Mouse (Mus musculus) c-Kit-positive CD71-positive TER-119-positive erythroid progenitor cells, embryonic 14.5 days (primary cell): ENCODE results near the gene Tor4a.

Experiments
- DNase-seq: peaks from one replicate; pipeline ENCODE4 v3.0.0-alpha.2; 2013; ENCODE audit warnings: low spot score

Gene Tor4a

DNA sequence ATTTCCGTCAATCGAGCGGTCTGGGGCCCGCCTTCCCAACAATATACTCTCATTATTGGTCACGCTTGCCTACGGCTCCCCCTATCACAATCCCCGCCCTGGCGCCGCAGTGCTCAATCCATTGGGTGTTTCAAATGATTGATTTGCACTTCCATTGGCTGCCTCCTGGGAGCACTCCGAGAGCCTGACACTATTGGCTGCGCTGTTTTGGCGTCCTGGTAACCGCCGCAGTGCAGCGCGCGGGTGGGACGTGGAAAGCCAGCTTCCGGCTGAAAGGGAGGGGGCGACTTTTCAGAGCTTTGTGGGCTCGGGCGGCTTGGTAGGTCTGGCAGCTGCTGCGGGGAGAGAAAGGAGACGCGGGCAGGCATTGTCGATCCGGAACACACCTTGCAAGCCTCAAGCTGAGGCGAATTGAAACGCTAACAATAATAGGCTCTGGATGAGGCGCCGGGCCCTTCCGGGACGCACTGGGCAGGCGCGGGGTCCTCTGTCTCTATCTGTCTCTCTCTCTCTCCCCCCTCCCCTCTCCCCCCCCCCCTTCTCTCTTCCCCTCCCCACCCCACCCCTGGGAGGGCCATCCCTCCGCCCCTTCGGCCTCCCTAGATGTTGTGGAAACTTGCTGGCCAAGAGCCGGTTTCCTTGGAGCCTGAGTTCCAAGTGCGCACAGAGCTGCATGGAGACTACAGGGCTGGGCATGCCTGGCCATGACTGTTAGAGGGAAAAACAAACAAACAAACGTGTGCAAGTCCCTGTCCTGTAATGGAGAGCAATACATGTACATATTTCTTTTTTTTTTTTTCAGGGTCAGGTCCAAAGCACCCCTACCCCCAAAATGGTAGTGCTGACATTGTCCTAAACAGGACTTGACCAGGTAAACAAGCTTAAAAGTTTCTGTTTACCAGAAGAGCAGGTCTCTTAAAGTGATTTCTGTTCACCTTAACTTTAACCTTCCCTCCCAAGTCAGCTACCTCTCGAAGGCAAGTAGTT lies 28.4 kb upstream of the Tor4a start:
- DNase-seq = no peak

DNA sequence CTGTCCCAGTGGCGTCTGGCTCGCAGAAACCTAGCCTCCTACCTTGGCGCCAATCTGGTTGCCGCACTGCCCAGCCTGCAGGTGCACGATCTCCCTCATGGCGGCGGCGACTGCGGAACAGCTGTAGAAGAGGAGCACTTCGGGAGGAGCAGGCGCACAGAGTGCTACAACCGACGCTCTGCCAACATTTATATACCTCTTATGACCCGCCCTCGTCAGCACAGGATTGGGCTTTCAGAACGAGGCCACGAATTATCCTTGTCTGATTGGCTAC lies 27.7 kb upstream of the Tor4a start, which contains the start of gene Tubb4b:
Gene Tubb4b, minus strand, starts transcription at position 211 of the 274 bp plus-strand sequence.
- peak; percentile 99 for DNase-seq

DNA sequence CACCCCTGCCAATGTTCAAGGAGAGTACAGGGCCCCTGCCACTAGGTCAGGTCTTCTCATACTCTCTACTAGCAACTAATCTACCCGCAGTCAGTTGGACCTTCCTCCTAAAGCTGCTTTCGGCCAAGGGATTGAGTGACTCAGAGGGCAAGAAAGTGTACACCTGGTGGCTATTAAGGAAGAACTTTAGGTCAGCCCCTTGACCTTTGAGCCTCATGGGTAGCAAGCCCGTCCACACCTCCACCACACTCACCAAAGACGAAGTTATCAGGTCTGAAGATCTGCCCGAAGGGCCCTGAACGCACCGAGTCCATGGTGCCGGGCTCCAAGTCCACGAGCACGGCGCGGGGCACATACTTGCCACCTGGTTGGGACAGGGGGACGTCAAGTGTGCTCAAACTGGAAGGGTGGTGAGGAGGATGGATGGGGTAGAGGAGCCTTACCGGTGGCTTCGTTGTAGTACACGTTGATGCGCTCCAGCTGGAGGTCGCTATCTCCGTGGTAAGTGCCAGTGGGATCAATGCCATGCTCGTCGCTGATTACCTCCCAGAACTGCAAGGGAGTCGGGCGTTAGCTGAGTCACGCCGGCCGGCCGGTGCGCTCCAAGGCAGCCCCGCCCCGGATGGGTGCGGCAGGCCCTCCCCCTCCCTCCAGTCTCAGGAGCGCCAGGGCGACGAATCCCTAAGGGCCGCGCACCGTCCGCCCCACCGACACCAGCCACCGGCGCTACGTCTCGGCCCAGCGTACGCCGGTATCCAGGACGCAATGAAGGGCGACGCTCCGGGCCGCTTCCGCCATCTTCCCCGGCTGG lies 27.2 kb upstream of the Tor4a start:
- peak; percentile 91 for DNase-seq

DNA sequence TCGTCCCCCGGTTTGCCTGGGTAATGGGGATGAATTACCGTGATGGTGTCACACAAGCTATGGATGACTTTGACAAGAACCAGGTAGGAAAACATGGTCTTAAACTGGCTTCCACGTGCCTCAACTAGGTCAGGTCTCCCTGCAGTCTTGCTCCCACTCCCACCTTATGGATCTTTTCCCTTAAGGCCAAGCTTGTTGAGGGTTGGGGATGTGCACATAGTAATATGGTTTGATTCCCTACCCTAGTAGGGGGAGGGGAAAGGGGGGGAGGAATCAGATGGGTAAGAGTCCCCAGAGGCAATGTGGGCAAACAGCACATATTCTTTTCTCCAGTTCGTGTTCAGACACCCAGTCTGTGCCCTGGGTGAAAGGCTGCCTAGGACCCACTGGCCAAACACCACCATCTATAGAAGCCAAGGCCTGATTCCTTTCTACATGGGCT lies 24.7 kb upstream of the Tor4a start:
- DNase-seq = no peak

DNA sequence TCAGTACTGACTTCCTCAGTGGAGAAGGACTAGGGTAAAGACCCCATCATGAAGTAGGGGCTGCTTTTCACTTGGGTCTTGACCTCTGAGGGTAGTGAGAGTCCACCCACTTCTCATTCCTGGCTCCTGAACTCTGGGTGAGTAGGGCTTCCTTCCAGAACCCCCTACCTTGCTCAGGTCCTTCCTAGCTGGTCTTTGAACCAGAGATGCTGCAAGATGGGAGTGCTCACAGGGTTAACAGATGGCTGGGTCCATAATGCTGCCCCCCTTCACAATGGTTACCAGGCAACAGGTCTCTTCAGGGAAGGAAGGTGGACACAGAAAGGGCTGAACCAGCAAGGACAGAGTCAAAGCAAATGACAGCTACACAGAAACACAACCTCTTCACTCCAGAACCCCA lies 21.8 kb upstream of the Tor4a start, which contains the start of gene Fam166a:
Gene Fam166a, plus strand, starts transcription at position 301 of the 400 bp plus-strand sequence.
- DNase-seq = no peak

DNA sequence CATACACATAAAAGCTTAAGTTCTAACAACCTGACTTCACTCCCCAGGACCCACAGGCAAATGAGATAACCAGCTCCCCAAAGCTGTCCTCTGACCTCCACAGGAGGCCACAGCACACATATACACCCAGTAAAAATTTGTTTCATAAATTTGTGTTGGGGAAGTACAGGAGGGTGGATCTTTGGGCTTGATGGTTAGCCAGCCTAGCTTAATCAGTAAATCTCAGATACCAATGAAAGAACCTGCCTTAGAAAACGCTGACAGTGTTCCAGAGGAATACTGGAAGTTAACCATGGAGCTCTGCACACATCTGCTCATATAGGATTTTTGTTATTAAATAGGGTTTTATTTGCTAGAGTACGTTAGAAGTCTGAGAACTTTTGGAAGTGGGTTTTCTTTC lies 21.0 kb upstream of the Tor4a start:
- no peak for DNase-seq

DNA sequence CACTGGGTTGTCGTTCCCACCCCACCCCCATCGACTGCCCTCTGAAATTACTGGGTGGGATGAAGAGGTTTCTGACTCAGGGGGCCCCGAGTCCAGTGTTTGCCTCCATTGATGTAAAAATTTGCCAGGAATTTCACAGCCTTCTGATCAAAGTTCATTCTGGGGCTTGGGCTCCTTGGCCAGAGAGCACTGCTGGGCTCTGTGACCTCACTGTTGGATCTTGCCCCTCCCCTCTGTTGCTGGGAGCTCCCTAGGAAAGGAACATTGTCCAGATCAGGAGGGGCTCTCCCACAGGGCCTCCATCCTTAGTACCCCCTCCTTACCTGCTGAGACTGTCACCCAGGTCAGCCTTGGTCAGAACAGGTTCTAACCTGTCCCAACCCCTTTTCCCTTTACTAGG lies 17.8 kb upstream of the Tor4a start, which contains the start of gene Stpg3:
Gene Stpg3, minus strand, starts transcription at position 194 of the 400 bp plus-strand sequence.
- DNase-seq = no peak

DNA sequence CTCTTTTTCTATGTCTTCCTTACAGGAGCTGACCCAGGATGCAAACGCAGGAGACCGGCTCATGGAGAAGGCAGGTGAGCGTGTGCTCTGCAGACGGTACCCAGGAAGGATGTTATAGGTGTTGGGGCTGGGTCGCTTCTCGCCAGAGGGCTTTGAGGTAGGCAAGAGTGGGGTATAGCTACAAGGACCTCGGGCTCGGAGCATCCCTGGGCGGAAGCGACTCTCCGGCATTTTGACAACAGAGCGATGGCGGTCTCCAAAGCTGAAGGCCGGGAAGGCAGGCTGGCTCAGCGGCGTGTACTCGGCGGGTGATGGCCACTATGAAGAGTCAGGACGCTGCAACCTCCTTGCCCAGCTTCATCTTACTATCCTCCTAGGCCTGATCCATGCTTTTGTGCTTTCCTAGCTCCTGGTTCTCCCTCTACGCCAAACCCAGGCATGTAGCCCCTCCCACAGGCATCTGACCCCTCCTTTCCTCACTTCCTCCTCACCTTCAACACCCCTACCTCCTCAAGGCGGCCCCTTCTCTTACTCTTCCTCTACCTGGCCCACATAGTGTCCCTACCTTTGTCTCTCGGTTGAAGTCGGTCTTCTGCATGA lies 16.7 kb upstream of the Tor4a start:
- DNase-seq = no peak

DNA sequence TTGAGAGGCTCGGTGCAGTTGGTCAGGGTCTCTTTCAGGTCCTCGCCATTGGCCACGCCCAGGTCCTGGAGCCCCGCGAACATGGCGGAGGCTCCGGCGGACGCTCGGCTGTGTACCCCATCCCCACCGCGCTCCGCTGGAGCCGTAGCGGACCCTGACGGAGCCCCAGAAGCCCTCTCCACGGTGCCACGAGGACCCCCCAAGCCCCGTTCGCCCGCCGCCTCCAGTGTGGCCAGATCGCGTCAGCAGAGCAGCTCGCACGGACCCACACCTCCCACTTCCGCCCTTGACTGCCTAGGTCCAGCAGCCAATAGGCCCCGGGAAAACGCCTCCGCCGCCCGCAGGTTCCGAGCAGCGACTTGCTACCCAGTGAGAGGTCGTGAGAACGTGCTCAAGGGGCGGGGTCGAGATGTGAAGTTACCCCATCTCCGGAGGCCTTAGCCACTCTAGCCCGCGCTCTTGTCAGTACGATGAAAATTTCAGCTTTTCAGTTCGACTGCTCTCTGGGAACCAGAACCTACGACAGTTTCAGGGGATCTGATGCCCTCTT lies 14.5 kb upstream of the Tor4a start, which contains the start of gene Nelfb:
Gene Nelfb, minus strand, starts transcription at position 369 of the 550 bp plus-strand sequence.
- DNase-seq = peak; percentile 82

DNA sequence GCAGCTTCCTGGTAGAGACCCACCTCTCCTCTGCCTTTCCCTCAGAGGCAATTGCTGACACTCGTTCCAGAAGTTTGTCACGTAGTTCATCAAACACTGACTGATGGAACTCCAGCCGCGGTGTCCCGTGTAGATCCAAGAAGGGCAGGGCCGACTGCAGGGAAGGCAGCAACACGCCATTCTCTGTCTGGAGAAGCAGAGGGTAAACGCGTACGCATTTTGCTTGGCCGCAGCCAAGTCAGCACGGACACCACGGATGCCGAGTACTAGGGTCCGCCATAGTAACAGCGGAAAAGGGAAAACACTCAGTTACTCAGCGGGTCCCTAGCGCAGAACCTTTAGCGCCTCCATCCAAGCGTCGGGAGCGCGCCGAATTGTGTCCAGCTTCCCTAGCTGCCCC lies 14.0 kb upstream of the Tor4a start:
- DNase-seq = no peak

DNA sequence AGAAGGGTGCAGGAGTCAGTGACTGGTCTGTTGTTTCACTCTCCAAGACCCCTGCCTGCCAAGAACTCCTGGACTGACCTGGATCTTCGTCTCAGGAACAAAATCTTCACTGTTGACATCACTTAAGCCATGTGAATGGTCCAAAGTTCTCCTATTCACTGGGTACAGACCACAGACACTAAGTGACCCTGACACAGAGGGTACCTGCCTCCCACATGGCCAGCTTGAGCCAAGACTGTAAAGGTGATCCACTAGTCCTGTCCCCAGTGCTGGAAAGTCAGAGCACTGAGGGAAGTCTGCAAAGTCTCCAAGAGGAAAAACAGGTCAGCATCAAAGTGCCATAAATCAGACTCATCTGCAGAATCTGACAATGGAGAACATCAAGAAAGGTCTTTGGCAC lies 10.9 kb upstream of the Tor4a start:
- DNase-seq = no peak

DNA sequence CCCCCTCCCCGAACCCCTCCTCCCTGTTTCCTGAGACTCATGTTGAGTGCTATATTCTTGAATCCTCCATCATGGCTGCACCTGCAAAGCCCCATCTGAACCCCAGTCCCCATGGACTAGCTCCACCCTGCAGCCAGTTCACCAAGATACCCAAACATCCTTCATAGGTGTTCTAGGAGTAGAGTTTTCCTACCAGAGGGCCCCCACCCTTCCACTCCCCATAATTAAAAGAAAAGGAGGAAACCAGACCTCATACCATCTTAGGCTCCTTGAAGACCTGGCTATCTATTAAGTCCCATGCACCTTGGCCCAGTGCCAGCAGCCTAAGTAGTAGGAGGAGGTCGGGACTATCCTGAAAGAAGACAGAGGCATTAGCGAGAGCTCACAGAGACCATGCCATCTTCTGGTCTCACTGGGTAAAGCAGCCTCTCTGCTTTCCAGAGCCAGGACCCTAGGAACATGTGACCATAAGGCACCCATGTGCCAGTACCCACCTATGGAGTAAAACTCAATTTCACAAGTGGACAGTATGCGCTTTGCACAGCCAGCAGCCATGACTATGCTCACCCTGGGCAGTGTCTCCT lies 7.0 kb upstream of the Tor4a start:
- no peak for DNase-seq

DNA sequence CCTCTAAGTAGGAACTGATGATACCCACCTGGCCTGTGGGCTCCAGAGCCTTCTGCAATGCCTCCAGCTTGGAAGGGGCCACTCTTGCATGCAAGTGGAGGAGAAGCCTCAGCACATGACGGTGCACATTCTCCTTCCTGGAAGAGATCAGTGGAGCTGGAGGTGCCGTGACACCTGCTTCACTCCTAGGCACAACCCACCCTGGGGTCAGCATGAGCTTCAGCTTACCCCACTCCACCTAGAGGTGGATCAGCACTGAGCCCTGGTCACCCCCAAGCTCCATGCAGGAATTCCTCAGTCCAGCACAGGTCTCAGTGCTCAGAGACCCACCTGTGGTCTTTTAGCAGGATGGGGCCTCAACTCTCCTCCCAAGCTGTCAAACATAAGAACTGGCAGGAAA lies 3.9 kb upstream of the Tor4a start:
- no peak for DNase-seq

DNA sequence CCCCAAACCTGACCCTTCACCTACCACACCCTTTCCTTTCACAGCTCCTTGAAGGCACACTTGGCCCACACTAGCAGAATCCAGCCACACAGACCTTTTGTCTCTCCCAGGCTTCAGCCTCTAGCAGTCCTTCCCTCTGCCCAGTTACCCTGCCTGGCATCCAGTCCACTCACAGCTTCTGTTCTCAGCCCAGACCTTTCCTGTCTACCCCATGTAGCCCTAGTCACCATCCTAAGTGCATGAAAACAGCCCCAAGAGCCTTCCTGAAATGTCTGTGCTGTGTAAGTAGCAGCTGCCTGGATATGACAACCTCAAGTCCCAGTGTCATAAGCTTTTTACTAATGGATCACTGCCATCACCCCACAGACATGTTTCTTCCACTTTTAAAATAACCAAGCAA lies 1.3 kb upstream of the Tor4a start:
- no peak for DNase-seq

DNA sequence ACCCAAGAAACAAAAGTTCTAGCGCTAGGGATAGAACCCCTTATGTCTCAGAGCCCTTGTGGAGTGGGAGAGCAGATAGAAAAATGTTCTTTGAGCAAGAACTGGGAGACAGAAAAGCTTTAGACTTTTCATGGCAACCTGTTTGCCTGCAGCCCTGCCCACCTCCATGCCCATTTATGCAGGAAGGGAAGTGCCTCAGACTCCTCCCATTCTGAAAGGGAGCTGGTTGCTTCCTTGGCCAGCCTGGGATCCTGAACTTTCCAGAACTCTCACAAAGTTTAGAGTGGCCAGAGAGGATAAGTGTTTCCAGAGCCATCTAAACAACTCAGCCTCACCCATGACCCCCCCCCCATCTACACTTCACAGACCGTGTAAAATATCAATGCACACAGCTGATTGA lies 505 bp upstream of the Tor4a start:
- no peak for DNase-seq

DNA sequence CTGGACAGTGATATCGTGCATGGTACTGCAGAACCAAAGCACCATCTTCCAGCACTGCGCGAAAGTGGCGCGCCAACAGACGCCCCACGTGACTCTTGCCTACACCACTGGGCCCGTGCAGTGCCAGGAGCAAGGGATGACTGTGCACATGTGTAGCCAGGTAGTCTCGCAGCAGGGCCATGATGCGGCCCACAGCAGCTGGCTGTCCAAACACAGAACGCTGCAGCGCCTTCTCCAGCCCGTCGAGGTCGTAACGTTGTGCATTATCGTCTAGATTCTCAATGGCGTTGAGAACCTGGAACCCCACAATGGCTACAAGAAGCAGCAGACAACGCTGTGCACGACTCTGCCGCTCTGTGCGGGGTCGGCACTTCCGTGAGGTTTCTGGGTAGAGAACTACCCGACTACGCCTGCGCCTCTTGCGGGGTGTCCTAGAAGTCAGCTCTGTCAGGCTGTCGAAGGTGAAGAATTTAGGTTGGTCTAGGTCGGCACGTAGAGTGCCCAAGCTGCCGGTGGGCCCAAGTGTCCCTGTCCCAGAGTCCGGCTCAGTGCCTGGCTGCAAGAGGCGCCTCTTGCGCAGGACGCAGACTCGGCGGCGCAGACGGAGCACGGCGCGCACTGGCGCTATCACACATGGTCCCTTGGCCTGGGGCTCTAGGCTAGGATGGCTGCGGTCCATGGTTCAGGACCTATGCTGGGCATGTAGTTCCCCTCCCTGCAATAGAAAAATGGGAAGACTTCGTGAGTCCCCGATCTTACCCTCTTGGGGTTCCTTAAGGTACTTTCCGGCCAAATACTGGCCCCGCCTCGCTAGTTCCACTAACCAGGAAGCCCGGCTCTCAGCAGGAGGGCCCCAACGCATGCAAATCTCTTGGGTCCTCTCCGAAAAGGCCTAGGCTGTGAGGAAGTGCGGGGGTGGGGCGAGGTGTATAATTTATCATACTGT lies 1.2 kb downstream of the Tor4a start:
- peak; percentile 54 for DNase-seq

DNA sequence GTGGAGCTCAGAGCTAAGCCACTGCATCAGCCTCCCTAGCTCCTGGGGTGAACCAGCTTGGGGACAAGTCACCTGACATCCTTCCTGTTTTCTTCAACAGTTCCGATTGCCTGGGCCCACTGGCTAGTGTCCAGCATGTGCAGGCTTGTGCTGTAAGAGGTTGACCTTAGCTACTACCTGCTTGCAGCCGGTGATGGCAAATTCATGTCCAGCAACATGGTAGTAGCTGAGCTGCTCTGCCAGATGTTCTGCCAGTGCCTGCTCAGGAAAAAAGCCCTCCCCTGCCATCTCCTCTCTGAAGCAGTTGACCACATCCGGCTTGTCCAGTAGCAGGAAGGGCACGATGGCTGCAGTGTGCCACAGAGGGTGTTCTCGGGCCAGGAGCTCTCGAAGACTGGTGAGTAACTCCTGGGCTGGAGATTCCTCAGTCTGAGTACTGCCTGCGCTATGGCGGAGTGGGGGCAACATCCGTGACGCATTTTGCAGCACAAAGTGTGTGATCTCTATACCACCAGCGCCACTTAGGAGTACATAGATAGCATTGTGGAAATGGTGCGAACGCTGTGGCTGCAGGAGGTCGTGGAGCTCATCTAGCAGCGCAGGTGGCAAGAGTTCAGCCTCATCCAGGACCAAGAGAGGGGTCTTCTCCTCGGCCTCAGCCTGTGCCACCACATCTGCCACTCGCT lies 2.1 kb downstream of the Tor4a start:
- DNase-seq = no peak

DNA sequence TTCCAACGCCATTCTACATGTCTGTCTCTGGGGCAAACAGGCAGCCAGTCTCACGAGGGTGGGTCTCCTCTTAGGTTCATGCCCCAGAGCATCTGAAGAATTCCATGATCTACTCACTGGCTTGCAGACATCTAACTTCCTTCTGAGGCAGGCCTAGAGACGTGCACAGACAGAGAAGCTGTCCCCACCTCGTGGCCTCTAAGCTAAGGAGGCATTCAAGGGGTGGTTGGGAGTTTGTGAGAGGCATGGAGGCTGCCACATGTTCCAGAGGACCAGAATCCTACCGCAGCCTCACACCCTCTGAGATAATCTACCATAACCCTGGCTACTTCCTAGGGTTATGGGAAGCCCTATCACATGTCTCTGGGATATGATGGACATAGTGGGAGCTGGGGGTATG lies 2.7 kb downstream of the Tor4a start:
- no peak for DNase-seq

DNA sequence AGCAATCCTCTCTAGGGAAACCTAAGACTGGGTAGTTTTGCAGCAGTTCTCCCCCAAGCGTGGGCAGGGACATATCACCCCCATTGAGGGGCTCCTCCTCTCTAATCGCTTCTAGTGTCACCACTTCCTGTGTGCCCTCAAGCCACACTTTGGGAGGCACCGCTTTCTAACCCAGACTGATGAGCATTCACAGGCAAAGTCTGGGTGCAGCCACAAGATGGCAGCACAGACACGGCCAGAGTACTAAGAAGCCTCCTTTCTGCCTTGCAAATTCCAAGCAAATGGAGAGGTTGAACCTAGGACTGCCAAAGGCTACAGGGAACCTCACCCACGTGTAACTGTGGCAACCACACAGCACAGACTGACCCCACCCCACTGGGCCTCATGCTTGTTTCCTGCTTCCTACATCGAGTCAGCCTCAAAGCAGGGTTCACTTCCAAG lies 3.3 kb downstream of the Tor4a start:
- peak; percentile 84 for DNase-seq

DNA sequence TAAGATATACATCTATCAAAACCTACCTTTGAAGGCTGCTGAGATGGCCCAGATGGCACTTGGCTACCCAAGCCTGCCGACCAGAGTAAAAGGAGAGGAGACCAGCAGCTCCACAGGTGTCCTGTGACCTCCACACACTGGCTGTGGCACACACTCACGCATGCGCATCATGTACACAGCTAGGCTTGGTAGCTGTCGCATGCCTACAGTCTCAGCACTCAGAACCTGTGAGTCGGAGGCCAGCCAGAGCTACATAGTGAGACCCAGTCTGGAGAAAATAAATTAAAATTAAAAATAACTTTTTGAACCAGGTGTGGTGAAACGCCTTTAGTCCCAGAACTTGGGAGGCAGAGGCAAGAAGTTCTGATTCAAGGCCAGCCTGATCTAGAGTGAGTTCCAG lies 8.8 kb downstream of the Tor4a start:
- DNase-seq = no peak
